Mouse (Mus musculus) liver, adult (tissue): Measurements from ENCODE around the gene C3ar1.

Experiments
- GATA4 ChIP-seq: IDR thresholded peaks from 2 replicates; pipeline ENCODE4 v1.6.1; 2014; ENCODE audit warnings: mild to moderate bottlenecking, low read length; ENCODE audit not compliant: insufficient replicate concordance

Gene C3ar1

DNA sequence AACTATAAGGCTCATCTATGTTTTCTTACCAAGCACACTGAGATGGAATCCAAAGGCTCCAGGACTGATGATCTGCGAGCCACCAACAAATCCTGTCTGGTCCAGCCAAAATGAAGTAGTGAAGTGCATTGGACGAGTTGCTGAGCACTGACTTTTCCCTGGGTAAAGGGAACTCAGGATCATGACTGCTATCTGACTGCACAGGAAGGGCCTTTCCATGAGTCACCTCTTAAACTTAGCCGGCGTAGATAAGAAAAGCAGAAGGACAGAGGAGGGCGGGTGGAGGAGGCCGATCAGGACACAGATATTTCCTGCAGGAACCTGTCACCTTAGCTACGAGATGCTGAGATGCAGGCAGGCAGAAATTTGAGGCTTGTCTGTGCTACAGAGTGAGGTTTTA, at the start of gene C3ar1:
Gene C3ar1 (minus strand): TSS at position 207 of the 400 bp plus-strand sequence.
- TF ChIP-seq GATA4 = peak; percentile 68

GRCm38 (mm10) chr6:122892442-122893049, 36.6 kb upstream of the C3ar1 start:
- no peak for TF ChIP-seq GATA4

DNA sequence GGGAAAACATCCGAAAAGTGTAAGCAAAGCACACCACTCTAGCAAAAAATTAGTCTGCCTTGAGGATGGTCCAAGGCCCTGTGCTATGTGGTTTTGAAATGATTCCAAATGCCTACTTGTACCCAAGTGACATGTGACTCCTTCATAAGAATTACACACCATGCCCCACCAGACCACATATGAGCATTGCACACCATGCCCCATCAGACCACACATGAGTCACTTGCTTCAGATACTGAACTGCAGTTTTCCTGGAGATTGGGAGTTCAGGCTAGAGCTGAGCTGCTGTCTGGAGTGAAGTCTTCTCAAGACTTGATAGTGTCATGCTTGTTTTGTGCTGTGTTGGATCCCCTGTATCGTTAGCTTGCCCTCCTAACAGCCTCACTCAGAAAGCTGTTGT, 33.6 kb upstream of the C3ar1 start:
- no peak for TF ChIP-seq GATA4

DNA sequence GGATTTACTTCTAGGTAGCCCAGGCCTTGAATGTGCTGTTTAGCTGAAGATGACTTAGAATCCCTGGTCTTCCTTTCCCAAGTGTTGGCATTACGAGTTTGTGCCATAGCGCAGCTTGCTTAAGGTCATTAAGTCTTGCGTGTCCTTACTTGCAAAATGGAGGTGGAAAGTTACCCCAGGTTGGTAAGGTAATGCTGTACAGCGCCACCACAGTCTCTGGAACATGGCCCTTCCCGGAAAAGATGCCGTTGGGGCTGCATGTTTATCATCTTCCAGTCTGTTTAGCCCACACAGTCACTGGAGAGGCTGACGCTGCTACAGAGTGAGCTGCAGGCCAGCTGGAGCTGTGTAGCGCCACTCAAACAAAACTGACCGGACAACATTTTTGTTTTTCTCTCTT, 27.6 kb upstream of the C3ar1 start:
- TF ChIP-seq GATA4 = no peak

GRCm38 (mm10) chr6:122881287-122881686, 25.3 kb upstream of the C3ar1 start:
- no peak for TF ChIP-seq GATA4

GRCm38 (mm10) chr6:122879781-122880505, 24.0 kb upstream of the C3ar1 start:
- TF ChIP-seq GATA4 = no peak

- no peak for TF ChIP-seq GATA4
Observed at GRCm38 (mm10) chr6:122879141-122879735, 23.3 kb upstream of the C3ar1 start.

- TF ChIP-seq GATA4 = no peak
Observed at GRCm38 (mm10) chr6:122874720-122875389, 18.9 kb upstream of the C3ar1 start.

DNA sequence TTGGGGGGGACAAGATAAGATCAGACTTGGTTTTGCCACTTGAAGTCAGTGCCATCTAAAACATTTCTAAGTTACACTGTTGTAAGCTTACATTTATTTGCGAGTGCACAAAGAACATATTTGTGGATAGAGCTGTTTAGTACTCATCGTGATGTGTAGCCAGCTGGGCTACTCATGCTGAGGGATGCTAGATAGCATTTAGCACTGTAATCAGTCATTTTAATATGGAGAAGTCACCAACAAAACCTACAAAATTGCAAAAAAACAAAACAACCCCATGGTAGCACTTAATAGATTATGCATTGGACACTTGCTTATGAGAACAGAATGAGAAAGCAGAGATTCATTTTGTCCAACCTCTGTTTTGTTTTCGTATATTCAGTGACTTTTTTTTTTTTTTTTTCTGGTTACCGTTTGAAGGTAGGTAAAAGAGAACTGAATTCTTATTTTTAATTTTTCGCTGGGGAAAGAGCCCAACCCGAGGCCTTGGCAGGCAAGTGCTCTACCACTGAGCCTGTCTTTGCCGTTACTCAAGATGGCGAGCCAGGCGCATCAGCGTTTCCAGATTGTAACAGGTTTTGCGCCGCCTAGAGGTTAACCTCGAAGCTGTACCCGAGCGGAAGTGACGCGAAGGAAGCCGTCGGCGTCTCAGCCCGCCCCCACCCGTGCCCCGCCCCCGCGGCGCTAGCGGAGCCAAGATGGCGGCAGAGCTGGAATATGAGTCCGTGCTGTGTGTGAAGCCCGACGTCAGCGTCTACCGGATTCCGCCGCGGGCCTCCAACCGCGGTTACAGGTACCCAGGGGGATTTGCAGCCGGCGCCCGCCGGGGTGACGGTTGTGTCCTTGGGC, 18.1 kb upstream of the C3ar1 start, which contains the start of gene Necap1:
Gene Necap1 (plus strand): TSS at position 604 of the 849 bp plus-strand sequence.
- TF ChIP-seq GATA4 = no peak; the same call in 1 of the 2 replicates

DNA sequence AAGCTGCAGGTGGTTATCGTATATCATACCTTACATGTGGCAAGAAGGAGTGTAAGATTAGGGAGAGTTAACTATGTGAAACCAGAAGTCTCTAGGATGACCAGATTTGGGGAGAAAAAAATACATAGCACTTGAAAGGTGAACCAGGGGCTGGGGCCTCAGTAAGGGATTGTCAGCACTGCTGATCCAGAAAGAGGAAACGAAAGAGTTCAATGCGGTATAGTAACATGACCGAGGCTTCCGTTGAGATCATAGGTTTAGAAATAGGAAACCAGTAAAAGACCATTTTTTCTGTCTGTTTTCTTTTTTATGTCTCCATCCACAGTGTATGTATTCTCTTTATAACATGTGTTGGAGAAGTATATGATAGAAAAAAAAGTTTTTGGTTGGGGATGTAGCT, 16.8 kb upstream of the C3ar1 start:
- TF ChIP-seq GATA4 = no peak

- TF ChIP-seq GATA4 = no peak
Observed at GRCm38 (mm10) chr6:122869846-122870245, 13.9 kb upstream of the C3ar1 start.

DNA sequence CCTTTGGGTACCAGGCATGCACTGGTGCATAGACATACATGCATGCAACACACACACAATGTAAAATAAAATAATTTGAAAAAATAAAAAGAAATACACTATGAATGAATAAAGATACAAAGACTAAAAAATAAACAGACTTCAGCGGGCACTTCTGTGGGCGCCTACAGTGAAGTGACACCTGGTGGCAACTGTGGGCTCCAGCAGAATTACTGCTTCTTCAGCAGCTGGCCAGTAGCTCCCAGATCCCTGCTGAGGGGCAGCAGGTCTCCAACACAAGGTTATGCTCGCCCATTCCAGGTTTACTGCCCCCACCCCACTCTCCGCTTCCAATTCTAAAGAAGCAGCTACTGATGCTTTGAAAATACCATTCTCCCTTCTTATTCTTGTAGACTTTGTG, 12.0 kb upstream of the C3ar1 start:
- TF ChIP-seq GATA4 = no peak

DNA sequence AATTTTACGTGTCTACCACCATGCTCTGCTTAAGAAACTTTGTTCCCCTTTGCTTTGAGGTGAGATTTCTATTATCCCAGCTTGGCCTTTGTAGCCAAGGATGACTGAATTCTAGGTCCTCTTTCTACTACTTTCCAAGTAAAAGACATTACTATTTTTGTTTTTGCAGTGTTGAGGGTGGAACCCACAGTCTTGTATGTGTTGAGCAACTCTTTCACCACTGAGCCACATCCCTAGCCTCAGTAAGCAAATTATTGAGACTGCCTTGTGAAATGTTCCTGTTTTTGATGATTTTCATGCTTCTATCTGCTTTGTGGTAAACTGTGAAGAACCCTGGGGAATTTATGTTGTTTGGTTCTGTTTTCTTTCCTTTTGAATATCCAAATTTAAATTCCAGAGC, 6.9 kb upstream of the C3ar1 start:
- TF ChIP-seq GATA4 = no peak

- no peak for TF ChIP-seq GATA4
Observed at GRCm38 (mm10) chr6:122862434-122862833, 6.5 kb upstream of the C3ar1 start.

DNA sequence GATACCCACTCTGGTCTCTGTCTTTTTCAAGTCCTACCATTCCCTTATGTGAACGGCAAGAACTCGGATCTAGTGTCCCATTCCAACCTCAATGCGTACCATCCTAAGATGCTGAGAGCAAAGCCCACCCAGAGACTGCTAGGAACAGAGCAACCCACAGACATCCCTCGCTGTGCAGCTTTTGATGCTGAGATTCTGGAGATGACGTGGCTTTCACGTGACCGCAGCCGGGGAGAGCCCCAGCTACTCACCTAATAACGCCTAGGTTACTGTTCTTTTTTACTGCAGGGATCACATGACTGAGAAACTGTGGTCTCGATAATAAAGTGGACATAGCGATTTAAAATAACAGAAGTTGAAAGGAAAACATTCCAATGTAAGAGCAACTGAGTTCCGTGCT, 1.4 kb downstream of the C3ar1 start:
- TF ChIP-seq GATA4 = no peak
